Mouse (Mus musculus): ENCODE data around the gene Pheta2. TPM values are rescaled to one million over a fixed set of nuclear protein-coding genes. Genes with fewer than 3 reads are reported as not detected.

Gene Pheta2
- polyA plus RNA-seq, 1 experiment from 2014 or later: 13.8 TPM

DNA sequence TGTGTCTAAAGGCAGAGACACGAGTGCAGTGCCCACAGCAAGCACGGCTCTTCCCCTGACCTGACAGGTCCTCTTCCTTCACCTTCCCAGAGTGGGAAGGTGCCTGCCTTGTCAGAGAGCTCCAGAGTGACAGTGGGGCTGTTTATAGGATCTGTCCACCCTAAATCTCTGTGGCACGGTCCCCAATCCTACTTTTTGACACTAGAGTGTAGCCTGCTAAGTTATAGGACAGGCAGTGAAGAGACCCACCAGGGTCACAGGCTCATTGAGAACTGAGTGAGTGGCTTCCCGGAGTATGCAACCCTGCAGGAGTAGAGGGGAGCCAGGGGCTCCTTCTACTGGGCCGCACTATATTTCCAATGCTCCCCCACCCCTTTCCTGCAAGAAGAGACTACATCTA is 39.0 kb downstream of the Pheta2 start:
- no peak for TF ChIP-seq CTCF (IDR thresholded peaks at IDR 0.05; ENCODE audit: low read depth)
- Histone ChIP-seq H3K27me3 (ENCODE audit: insufficient read depth, low read length) (no peaks in the 10 kb centered on the region), H3K4me3 (ENCODE audit: low read depth, low read length) (no peak overlapping the region), H3K4me1 (ENCODE audit: insufficient read depth) (peaks cover 3% of the 10 kb centered on the region; the same call in 1 of the 2 replicates), H3K9ac (no peak overlapping the region), H3K9me3 (ENCODE audit: low read depth, low read length) (no peaks in the 10 kb centered on the region), H3K36me3 (ENCODE audit: insufficient read depth) (no peaks in the 10 kb centered on the region; the same call in 1 of the 2 replicates), H3K4me2 (no peak overlapping the region; the same call in 1 of the 2 replicates), H3K27ac (ENCODE audit: low read depth) (no peak overlapping the region; the same call in 1 of the 2 replicates)
- WGBS: 42% methylated on average over 5 of the region's 5 CpGs
- DNase-seq (no peak), ATAC-seq (ENCODE audit: insufficient read depth) (no peak)

DNA sequence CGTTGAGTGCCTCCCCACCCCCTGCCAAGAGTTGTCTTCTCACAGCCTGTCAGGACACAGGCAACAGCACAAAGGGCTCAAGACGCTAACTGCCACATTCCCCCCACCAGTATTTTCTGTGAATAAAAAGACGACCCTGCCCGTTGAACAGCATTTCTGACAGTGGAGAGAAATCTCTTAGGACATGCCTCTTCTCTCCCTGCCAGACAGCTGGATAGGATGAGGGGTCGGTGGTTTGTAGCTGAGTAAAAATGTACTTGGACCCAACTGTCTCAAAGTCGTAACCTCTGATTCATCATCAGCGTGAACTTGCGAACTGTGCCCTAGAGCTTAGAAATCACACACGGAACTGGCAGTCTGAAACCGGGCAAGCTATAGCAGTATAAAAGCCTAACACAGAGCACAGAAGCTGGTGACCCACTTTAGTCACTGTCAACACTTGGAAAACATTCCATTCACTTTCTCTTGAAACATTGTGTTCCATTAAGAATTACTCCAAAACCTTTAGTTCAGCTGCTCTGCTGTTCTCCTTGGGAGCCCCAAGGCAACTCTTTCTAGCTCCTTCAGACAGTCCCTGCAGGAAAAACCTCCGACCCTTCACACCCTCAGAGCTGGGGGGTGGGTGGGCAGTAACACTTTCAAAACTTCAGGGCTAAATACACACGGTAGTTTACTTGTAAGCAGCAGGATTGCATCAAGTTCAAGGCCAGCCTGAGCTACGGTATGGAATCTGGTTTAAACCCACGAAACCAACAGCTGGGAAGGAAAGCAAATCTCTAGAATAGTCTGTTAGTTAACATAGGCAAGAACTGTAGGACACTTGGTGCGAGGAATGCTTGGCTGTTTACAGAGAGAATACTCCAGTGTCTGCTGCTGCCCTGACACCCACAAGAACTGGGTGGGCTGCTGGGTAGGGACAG is 39.8 kb downstream of the Pheta2 start:
- ATAC-seq (ENCODE audit: insufficient read depth): no peak
- H3K9ac ChIP-seq: no peak overlapping the region
- H3K4me2 ChIP-seq: peak overlapping the region; percentile 65
- H3K27ac ChIP-seq (ENCODE audit: low read depth): peak overlapping the region; percentile 3
- TF ChIP-seq CTCF (IDR thresholded peaks at IDR 0.05; ENCODE audit: low read depth): no peak
- DNase-seq: peak; percentile 38
- no peaks in the 10 kb centered on the region for H3K9me3 ChIP-seq (ENCODE audit: low read depth, low read length)
- 26% methylated on average over 15 of the region's 15 CpGs for WGBS
- H3K36me3 ChIP-seq (ENCODE audit: insufficient read depth): no peaks in the 10 kb centered on the region; the same call in 1 of the 2 replicates
- H3K4me3 ChIP-seq (ENCODE audit: low read depth, low read length): no peak overlapping the region
- no peaks in the 10 kb centered on the region for H3K27me3 ChIP-seq (ENCODE audit: insufficient read depth, low read length)
- H3K4me1 ChIP-seq (ENCODE audit: insufficient read depth): peaks cover 3% of the 10 kb centered on the region; the same call in 1 of the 2 replicates

DNA sequence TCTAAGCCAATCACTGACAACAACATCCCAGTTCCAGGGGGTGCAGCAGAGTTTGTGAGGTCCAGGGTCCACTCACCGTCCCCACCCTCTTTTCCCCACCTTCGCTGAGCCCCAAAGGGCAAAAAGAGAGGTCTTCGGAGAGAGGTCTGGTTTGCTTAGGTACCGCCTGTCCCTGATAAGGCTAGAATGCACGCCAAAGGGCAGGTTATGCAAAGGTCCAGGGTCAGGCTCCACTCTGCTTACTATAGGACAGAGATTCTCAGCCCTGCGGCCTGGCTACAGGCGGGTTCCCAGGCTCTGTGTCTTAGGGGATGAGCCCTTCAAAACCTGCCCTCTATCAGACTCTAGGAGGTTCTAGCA is 40.7 kb downstream of the Pheta2 start:
- Histone ChIP-seq H3K4me3 (ENCODE audit: low read depth, low read length) (peak overlapping the region; percentile 42), H3K4me1 (ENCODE audit: insufficient read depth) (peaks cover 3% of the 10 kb centered on the region; the same call in 1 of the 2 replicates), H3K27me3 (ENCODE audit: insufficient read depth, low read length) (no peaks in the 10 kb centered on the region), H3K36me3 (ENCODE audit: insufficient read depth) (no peaks in the 10 kb centered on the region), H3K9ac (peak overlapping the region; percentile 49), H3K27ac (ENCODE audit: low read depth) (peak overlapping the region; percentile 68; the same call in 1 of the 2 replicates), H3K9me3 (ENCODE audit: low read depth, low read length) (no peaks in the 10 kb centered on the region), H3K4me2 (peak overlapping the region; percentile 65)
- DNase-seq: no peak
- 14% methylated on average over 7 of the region's 7 CpGs for WGBS
- TF ChIP-seq CTCF (IDR thresholded peaks at IDR 0.05; ENCODE audit: low read depth): no peak
- ATAC-seq (ENCODE audit: insufficient read depth): no peak

DNA sequence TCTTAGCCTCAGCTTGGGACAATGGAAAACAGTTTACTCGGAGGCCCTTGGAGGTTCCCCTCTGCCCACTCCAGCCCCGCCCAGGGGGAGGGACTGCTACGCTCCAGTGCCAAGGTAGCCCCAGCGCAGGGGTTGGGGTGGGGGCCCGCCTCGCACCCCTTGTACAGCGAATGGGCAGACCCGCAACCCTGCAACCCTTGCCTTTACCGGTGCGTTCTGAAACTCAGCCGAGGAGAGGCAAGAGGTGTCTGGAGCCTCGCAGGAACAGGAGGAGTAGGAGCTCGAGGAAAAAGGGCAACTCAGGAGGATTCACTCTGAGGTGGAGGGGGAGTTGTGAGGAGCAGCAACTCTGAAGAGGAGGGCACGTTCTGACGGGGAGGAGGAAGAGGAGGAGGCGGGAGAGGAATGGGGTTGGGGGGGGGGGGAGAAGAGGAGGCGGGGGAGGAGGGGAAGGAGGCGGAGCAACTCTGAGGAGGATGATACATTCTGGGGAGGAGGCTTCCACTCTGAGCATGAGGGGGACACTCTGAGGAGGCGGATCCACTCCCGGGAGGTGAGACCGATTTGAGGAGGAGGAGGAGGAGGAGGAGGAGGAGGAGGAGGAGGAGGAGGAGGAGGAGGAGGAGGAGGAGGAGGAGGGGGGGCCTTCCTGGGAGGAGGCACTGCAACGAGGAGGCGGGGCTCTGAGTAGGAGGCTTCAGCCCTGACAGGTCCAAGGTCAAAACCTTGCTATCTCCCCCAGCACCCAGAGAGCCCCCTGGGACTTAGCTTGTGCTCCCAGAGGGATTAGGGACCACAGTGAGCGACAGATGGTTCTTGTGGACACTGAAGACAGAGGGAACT is 41.4 kb downstream of the Pheta2 start, which contains the start of gene Cyp2d22:
TSS of gene Cyp2d22 (minus strand) at position 390 of the 843 bp plus-strand sequence.
- H3K4me1 ChIP-seq (ENCODE audit: insufficient read depth): peaks cover 3% of the 10 kb centered on the region; the same call in 1 of the 2 replicates

DNA sequence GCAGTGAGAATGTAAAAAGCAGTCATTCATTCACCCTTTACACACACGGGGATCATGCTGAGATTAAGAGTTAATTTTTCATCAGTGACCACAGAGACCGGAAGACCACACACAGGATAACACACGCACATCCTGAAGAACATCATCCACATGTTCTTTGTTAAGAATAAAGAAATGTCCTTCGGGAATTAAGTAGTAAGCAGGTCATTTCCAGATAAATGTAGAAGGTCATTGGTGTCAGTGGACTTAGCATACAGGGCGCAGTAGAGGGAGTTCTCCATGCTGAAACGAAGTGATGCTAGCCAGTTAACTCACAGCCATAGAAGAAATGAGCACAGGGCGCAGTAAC is 41.9 kb downstream of the Pheta2 start:
- Histone ChIP-seq H3K36me3 (ENCODE audit: insufficient read depth) (no peaks in the 10 kb centered on the region), H3K4me3 (ENCODE audit: low read depth, low read length) (peak overlapping the region; percentile 42), H3K27ac (ENCODE audit: low read depth) (no peak overlapping the region), H3K4me1 (ENCODE audit: insufficient read depth) (peaks cover 3% of the 10 kb centered on the region; the same call in 1 of the 2 replicates), H3K9ac (no peak overlapping the region), H3K27me3 (ENCODE audit: insufficient read depth, low read length) (no peaks in the 10 kb centered on the region), H3K9me3 (ENCODE audit: low read depth, low read length) (no peaks in the 10 kb centered on the region), H3K4me2 (peak overlapping the region; percentile 65)
- WGBS: 23% methylated on average over 7 of the region's 7 CpGs
- DNase-seq (no peak), ATAC-seq (ENCODE audit: insufficient read depth) (no peak)
- no peak for TF ChIP-seq CTCF (IDR thresholded peaks at IDR 0.05; ENCODE audit: low read depth)

More for the DNA sequence above, 41.4 kb downstream of the Pheta2 start, which contains the start of gene Cyp2d22:
- no peaks in the 10 kb centered on the region for H3K36me3 ChIP-seq (ENCODE audit: insufficient read depth)
- peak within 1 kb of the TSS; percentile 42 for H3K4me3 ChIP-seq (ENCODE audit: low read depth, low read length)
- H3K4me2 ChIP-seq: peak within 1 kb of the TSS; percentile 65
- H3K27ac ChIP-seq (ENCODE audit: low read depth): peak within 1 kb of the TSS; percentile 68; the same call in 1 of the 2 replicates
- no peaks in the 10 kb centered on the region for H3K9me3 ChIP-seq (ENCODE audit: low read depth, low read length)
- ATAC-seq (ENCODE audit: insufficient read depth) (peak; percentile 72), DNase-seq (peak; percentile 69)
- no peak for TF ChIP-seq CTCF (IDR thresholded peaks at IDR 0.05; ENCODE audit: low read depth)
- no peaks in the 10 kb centered on the region for H3K27me3 ChIP-seq (ENCODE audit: insufficient read depth, low read length)
- peak within 1 kb of the TSS; percentile 49 for H3K9ac ChIP-seq
- WGBS: 1% methylated on average over 18 of the region's 24 CpGs

DNA sequence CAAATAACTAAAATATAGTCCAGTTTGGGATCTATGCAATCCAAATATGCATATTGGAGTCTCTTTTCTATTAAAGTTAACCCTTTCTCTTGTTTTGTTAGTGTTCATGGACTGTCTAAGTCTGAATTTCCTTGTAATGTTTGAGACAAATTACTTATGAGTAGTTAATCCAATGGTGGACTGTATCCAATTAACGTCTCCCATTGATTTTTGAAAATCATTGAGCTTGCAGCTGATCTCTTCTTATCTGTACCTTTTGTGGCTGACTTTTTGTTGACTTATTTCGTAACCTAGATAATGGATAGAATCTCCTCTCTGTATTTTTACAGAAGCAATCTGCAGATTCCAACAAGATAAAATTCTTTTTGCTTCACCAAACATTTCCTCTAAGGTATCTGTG is 43.7 kb downstream of the Pheta2 start:
- no peak overlapping the region for H3K4me2 ChIP-seq
- H3K36me3 ChIP-seq (ENCODE audit: insufficient read depth): no peaks in the 10 kb centered on the region
- H3K4me1 ChIP-seq (ENCODE audit: insufficient read depth): peaks cover 3% of the 10 kb centered on the region; the same call in 1 of the 2 replicates
- H3K9ac ChIP-seq: no peak overlapping the region
- H3K27ac ChIP-seq (ENCODE audit: low read depth): no peak overlapping the region
- ATAC-seq (ENCODE audit: insufficient read depth) (no peak), DNase-seq (no peak)
- WGBS: 90% methylated on average over 2 of the region's 2 CpGs
- TF ChIP-seq CTCF (IDR thresholded peaks at IDR 0.05; ENCODE audit: low read depth): no peak
- no peaks in the 10 kb centered on the region for H3K9me3 ChIP-seq (ENCODE audit: low read depth, low read length)
- H3K27me3 ChIP-seq (ENCODE audit: insufficient read depth, low read length): no peaks in the 10 kb centered on the region
- no peak overlapping the region for H3K4me3 ChIP-seq (ENCODE audit: low read depth, low read length)

Measured in lung, embryonic 14.5 days (tissue).